Mouse (Mus musculus) embryonic facial prominence, embryonic 12.5 days (tissue): ENCODE results near the gene Tbc1d5. TPM values are rescaled to one million over a fixed set of nuclear protein-coding genes. Genes with fewer than 3 reads are reported as not detected.

Source experiments
- ATAC-seq: fragments of 200-750 bp; cut with Nextera tagmentation; 2 replicates; pipeline ENCODE4 v1.8.0; 2017; ENCODE audit not compliant: insufficient number of reproducible peaks, insufficient read depth, low FRiP score, low TSS enrichment
- H3K27ac ChIP-seq: fragments of 300-500 bp; sonication (generic); 2 replicates; pipeline ENCODE4 v1.5.1; 2016; ENCODE audit warnings: mild to moderate bottlenecking
- H3K27me3 ChIP-seq: fragments of 300-500 bp; sonication (generic); 2 replicates; pipeline ENCODE4 v1.6.1; 2016; ENCODE audit warnings: mild to moderate bottlenecking, moderate library complexity
- H3K36me3 ChIP-seq: fragments of 300-500 bp; sonication (generic); 2 replicates; pipeline ENCODE4 v1.6.1; 2016; ENCODE audit warnings: mild to moderate bottlenecking
- H3K4me1 ChIP-seq: fragments of 300-500 bp; sonication (generic); 2 replicates; pipeline ENCODE4 v1.6.1; 2016
- H3K4me2 ChIP-seq: fragments of 300-500 bp; sonication (generic); replicated peaks from 2 replicates; pipeline ENCODE4 v1.6.1; 2016; ENCODE audit warnings: mild to moderate bottlenecking, moderate library complexity
- H3K4me3 ChIP-seq: fragments of 300-500 bp; sonication (generic); 2 replicates; pipeline ENCODE4 v1.5.1; 2016; ENCODE audit warnings: mild to moderate bottlenecking
- H3K9ac ChIP-seq: fragments of 300-500 bp; sonication (generic); 2 replicates; pipeline ENCODE4 v1.6.1; 2016; ENCODE audit warnings: mild to moderate bottlenecking, moderate library complexity
- H3K9me3 ChIP-seq: fragments of 300-500 bp; sonication (generic); 2 replicates; pipeline ENCODE4 v1.6.1; 2016; ENCODE audit warnings: mild to moderate bottlenecking, moderate library complexity
- WGBS: fragments of 180-500 bp; shearing (Covaris S2); methylation state at CpG from one replicate; pipeline ENCODE4 v1.1.7; 2016; 5-methylcytosine and 5-hydroxymethylcytosine counted together
- polyA plus RNA-seq: library from polyadenylated mRNA; unstranded; fragments of >200 nt; fragmentation: Nextera tagmentation; extraction: Ambion mirVana; gene quantifications from 2 replicates; pipeline ENCODE4 v1.2.1, GENCODE M21; 2016

The Tbc1d5 gene
- polyA plus RNA-seq, 1 experiment from 2014 or later: 13.0 TPM

DNA sequence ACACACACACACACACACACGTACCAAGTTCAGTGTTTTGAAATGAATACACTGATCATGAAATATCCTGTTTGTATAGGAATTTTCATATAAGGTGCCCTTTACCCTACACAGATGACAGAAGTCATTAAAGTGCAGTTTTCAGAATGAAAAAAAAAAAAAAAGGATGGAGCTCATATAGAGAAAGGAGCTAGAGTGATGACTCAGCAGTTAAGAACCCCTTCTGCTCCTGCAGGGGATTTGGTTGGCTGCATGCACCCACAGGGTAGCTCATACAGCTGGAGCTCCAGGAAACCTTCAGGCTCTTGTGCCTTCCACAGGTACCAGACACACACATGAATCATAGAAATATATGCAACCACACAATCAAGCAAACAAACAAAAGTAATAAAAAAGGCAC, 213.0 kb downstream of the Tbc1d5 start:
- no peaks in the 10 kb centered on the region for H3K4me1 ChIP-seq
- no peak overlapping the region for H3K4me3 ChIP-seq
- H3K9ac ChIP-seq: no peak overlapping the region
- H3K36me3 ChIP-seq: no peaks in the 10 kb centered on the region
- WGBS: 95% methylated on average over 1 of the region's 1 CpGs
- no peak overlapping the region for H3K27ac ChIP-seq
- H3K9me3 ChIP-seq: no peaks in the 10 kb centered on the region
- H3K4me2 ChIP-seq: no peak overlapping the region
- ATAC-seq: no peak
- H3K27me3 ChIP-seq: no peaks in the 10 kb centered on the region

DNA sequence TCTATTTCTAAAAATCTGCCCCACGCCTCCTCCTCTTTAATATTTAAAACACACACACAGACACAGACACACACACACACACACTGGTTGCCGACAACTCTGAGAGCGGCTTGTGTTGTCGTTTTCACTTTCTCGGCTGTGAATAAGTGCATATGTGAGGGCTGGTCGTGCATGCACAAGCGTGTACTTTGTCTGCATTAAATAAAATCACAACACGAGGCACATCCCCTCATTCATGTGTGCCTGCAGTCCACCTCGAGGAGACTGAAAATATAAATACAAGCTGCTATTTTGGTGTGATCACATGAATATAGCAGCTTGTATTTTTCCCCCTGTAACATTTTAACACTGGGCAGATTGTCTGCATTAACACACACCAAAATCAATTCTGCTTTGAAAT, 224.8 kb downstream of the Tbc1d5 start:
- Histone ChIP-seq H3K4me1 (no peaks in the 10 kb centered on the region), H3K9ac (no peak overlapping the region), H3K27me3 (no peaks in the 10 kb centered on the region), H3K4me3 (no peak overlapping the region), H3K4me2 (no peak overlapping the region), H3K9me3 (no peaks in the 10 kb centered on the region), H3K27ac (no peak overlapping the region), H3K36me3 (no peaks in the 10 kb centered on the region)
- no peak for ATAC-seq
- WGBS: 89% methylated on average over 9 of the region's 9 CpGs

GRCm38 (mm10) chr17:50922308-50922707, 256.8 kb downstream of the Tbc1d5 start:
- WGBS: 86% methylated on average over 2 of the region's 2 CpGs
- Histone ChIP-seq H3K27me3 (no peaks in the 10 kb centered on the region), H3K4me2 (no peak overlapping the region), H3K4me1 (no peaks in the 10 kb centered on the region), H3K4me3 (no peak overlapping the region), H3K9me3 (no peaks in the 10 kb centered on the region), H3K27ac (no peak overlapping the region), H3K36me3 (no peaks in the 10 kb centered on the region), H3K9ac (no peak overlapping the region)
- ATAC-seq: no peak

- H3K4me3 ChIP-seq: no peak overlapping the region
- no peaks in the 10 kb centered on the region for H3K36me3 ChIP-seq
- H3K27me3 ChIP-seq: no peaks in the 10 kb centered on the region
- H3K4me1 ChIP-seq: no peaks in the 10 kb centered on the region
- WGBS: 94% methylated on average over 2 of the region's 2 CpGs
- H3K9me3 ChIP-seq: no peaks in the 10 kb centered on the region
- no peak overlapping the region for H3K4me2 ChIP-seq
- H3K27ac ChIP-seq: no peak overlapping the region
- ATAC-seq: no peak
- H3K9ac ChIP-seq: no peak overlapping the region
These were observed 263.9 kb downstream of the Tbc1d5 start for GRCm38 (mm10) chr17:50915216-50915615.

- WGBS: 55% methylated on average over 6 of the region's 6 CpGs
- Histone ChIP-seq H3K27me3 (no peaks in the 10 kb centered on the region), H3K9me3 (no peaks in the 10 kb centered on the region), H3K9ac (no peak overlapping the region), H3K4me2 (no peak overlapping the region), H3K27ac (no peak overlapping the region), H3K4me1 (peaks cover 3% of the 10 kb centered on the region; the same call in 1 of the 2 replicates), H3K4me3 (no peak overlapping the region), H3K36me3 (no peaks in the 10 kb centered on the region)
- ATAC-seq: no peak
These were observed 270.4 kb downstream of the Tbc1d5 start for GRCm38 (mm10) chr17:50908568-50909335.

GRCm38 (mm10) chr17:50908160-50908559, 271.0 kb downstream of the Tbc1d5 start:
- Histone ChIP-seq H3K27ac (no peak overlapping the region), H3K9ac (no peak overlapping the region), H3K9me3 (no peaks in the 10 kb centered on the region), H3K4me3 (no peak overlapping the region), H3K4me1 (peaks cover 3% of the 10 kb centered on the region; the same call in 1 of the 2 replicates), H3K36me3 (no peaks in the 10 kb centered on the region), H3K27me3 (no peaks in the 10 kb centered on the region), H3K4me2 (no peak overlapping the region)
- 85% methylated on average over 4 of the region's 4 CpGs for WGBS
- no peak for ATAC-seq

DNA sequence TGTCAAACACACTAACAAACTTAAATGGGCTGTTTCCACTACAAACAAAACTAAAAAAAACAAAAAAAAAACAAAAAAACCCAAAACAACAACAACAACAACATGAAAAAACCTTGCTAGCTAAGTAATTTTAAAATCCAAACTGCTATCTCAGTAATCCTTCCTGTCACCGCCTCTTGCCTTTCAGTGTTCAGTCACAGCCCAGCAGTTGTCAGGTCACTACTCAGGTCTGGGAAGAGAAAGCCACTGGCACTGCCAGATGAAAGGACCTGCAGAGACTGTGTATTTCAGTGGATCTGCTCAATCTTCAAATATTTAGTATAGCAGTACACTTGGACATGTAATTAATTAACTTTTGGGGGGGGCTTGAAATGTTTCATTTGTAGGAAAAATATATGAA, 272.5 kb downstream of the Tbc1d5 start:
- H3K9ac ChIP-seq: no peak overlapping the region
- no peak overlapping the region for H3K27ac ChIP-seq
- no peak overlapping the region for H3K4me2 ChIP-seq
- 49% methylated on average over 1 of the region's 1 CpGs for WGBS
- no peaks in the 10 kb centered on the region for H3K9me3 ChIP-seq
- no peaks in the 10 kb centered on the region for H3K36me3 ChIP-seq
- no peak for ATAC-seq
- H3K27me3 ChIP-seq: no peaks in the 10 kb centered on the region
- H3K4me1 ChIP-seq: peaks cover 3% of the 10 kb centered on the region; the same call in 1 of the 2 replicates
- H3K4me3 ChIP-seq: no peak overlapping the region

GRCm38 (mm10) chr17:50904463-50904862, 274.7 kb downstream of the Tbc1d5 start:
- Histone ChIP-seq H3K9me3 (no peaks in the 10 kb centered on the region), H3K4me3 (no peak overlapping the region), H3K27ac (no peak overlapping the region), H3K9ac (no peak overlapping the region), H3K36me3 (no peaks in the 10 kb centered on the region), H3K4me1 (peaks cover 3% of the 10 kb centered on the region; the same call in 1 of the 2 replicates), H3K4me2 (no peak overlapping the region), H3K27me3 (no peaks in the 10 kb centered on the region)
- WGBS: 81% methylated on average over 3 of the region's 3 CpGs
- ATAC-seq: no peak

DNA sequence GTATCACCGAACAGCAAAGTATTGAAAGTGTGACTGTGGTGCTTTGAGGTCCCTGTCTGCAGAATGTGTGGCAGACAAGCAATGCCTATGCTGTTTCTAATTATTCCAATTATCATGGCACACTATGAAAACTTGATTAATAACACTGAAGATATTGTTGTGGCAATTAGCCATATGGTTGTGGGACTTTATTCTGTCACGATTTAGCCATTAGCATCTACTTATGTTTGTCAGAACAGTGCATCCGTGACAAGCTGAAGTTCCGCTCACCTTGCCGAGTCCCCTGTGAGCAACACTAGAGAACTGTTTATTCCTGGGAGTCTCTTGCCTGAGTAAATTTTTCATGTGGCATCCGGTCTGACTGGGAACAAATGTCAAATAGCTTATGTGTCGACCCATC, 281.3 kb downstream of the Tbc1d5 start:
- H3K27me3 ChIP-seq: no peaks in the 10 kb centered on the region
- no peak overlapping the region for H3K4me2 ChIP-seq
- 60% methylated on average over 7 of the region's 7 CpGs for WGBS
- no peaks in the 10 kb centered on the region for H3K36me3 ChIP-seq
- H3K27ac ChIP-seq: no peak overlapping the region
- H3K4me1 ChIP-seq: no peaks in the 10 kb centered on the region
- no peak for ATAC-seq
- H3K9me3 ChIP-seq: no peaks in the 10 kb centered on the region
- no peak overlapping the region for H3K4me3 ChIP-seq
- no peak overlapping the region for H3K9ac ChIP-seq

- Histone ChIP-seq H3K9ac (no peak overlapping the region), H3K9me3 (no peaks in the 10 kb centered on the region), H3K4me3 (no peak overlapping the region), H3K27me3 (no peaks in the 10 kb centered on the region), H3K36me3 (no peaks in the 10 kb centered on the region), H3K27ac (no peak overlapping the region), H3K4me2 (no peak overlapping the region), H3K4me1 (no peaks in the 10 kb centered on the region)
- ATAC-seq: no peak
- 87% methylated on average over 1 of the region's 1 CpGs for WGBS
These were observed 289.7 kb downstream of the Tbc1d5 start for GRCm38 (mm10) chr17:50889475-50889874.

DNA sequence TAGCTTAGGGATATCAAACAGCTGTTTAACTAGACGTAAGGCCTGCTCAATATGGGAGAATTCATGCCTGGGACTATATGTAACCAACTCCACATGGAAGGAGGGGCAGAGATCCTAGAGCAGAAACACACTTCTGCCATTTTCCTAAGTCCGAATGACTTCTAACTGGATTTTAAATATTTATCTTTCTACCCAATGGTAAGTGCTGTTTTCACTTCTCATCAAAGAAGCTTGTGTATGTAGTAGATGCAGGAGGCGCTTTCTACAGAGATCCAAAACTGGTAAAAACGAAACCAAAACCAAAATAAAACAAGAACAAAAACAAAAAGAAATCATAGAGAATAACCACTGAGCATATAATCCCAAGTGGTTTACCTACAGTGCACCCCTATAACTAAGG, 299.2 kb downstream of the Tbc1d5 start:
- WGBS: 82% methylated on average over 4 of the region's 4 CpGs
- H3K9me3 ChIP-seq: no peaks in the 10 kb centered on the region
- no peak for ATAC-seq
- H3K4me3 ChIP-seq: no peak overlapping the region
- H3K4me1 ChIP-seq: no peaks in the 10 kb centered on the region
- no peaks in the 10 kb centered on the region for H3K36me3 ChIP-seq
- no peak overlapping the region for H3K4me2 ChIP-seq
- no peak overlapping the region for H3K27ac ChIP-seq
- H3K9ac ChIP-seq: no peak overlapping the region
- no peaks in the 10 kb centered on the region for H3K27me3 ChIP-seq

- Histone ChIP-seq H3K4me3 (no peak overlapping the region), H3K4me2 (no peak overlapping the region), H3K36me3 (no peaks in the 10 kb centered on the region), H3K9me3 (no peaks in the 10 kb centered on the region), H3K4me1 (no peaks in the 10 kb centered on the region), H3K27ac (no peak overlapping the region), H3K9ac (no peak overlapping the region), H3K27me3 (no peaks in the 10 kb centered on the region)
- WGBS: 85% methylated on average over 5 of the region's 5 CpGs
- no peak for ATAC-seq
These were observed 302.7 kb downstream of the Tbc1d5 start for GRCm38 (mm10) chr17:50876451-50876850.
